Mouse (Mus musculus) embryonic facial prominence, embryonic 13.5 days (tissue): ENCODE measurements around the gene Calr. TPM values are rescaled to one million over a fixed set of nuclear protein-coding genes. Genes with fewer than 3 reads are reported as not detected.
"Not testable (repeated sequence)": the region's sequence is repeated elsewhere in the genome, so short reads cannot be mapped to it uniquely, and the experiment has no call there.

Source experiments
- ATAC-seq: fragments of 200-750 bp; cut with Nextera tagmentation; 2 replicates; pipeline ENCODE4 v1.8.0; 2017; ENCODE audit warnings: low read depth; ENCODE audit not compliant: insufficient number of reproducible peaks, insufficient read depth, low FRiP score, low TSS enrichment
- H3K27ac ChIP-seq: fragments of 300-500 bp; sonication (generic); 2 replicates; pipeline ENCODE4 v1.5.1; 2015; ENCODE audit warnings: moderate library complexity, mild to moderate bottlenecking, inconsistent platforms
- H3K27me3 ChIP-seq: fragments of 300-500 bp; sonication (generic); 2 replicates; pipeline ENCODE4 v1.6.1; 2015; ENCODE audit warnings: mild to moderate bottlenecking, inconsistent platforms
- H3K36me3 ChIP-seq: fragments of 300-500 bp; sonication (generic); 2 replicates; pipeline ENCODE4 v1.6.1; 2015; ENCODE audit warnings: mild to moderate bottlenecking, inconsistent platforms
- H3K4me1 ChIP-seq: fragments of 300-500 bp; sonication (generic); 2 replicates; pipeline ENCODE4 v1.6.1; 2015; ENCODE audit warnings: inconsistent platforms
- H3K4me2 ChIP-seq: fragments of 300-500 bp; sonication (generic); 2 replicates; pipeline ENCODE4 v1.6.1; 2015; ENCODE audit warnings: moderate library complexity, mild to moderate bottlenecking, inconsistent platforms
- H3K4me3 ChIP-seq: fragments of 300-500 bp; sonication (generic); 2 replicates; pipeline ENCODE4 v1.5.1; 2015; ENCODE audit warnings: mild to moderate bottlenecking, inconsistent platforms
- H3K9ac ChIP-seq: fragments of 300-500 bp; sonication (generic); 2 replicates; pipeline ENCODE4 v1.6.1; 2015; ENCODE audit warnings: mild to moderate bottlenecking, inconsistent platforms
- H3K9me3 ChIP-seq: fragments of 300-500 bp; sonication (generic); 2 replicates; pipeline ENCODE4 v1.6.1; 2016; ENCODE audit warnings: inconsistent platforms
- WGBS: fragments of 180-500 bp; shearing (Covaris S2); methylation state at CpG from one replicate; pipeline ENCODE4 v1.1.7; 2015; ENCODE audit warnings: mixed read lengths; 5-methylcytosine and 5-hydroxymethylcytosine counted together
- polyA plus RNA-seq: library from polyadenylated mRNA; unstranded; fragments of >200 nt; fragmentation: Nextera tagmentation; extraction: Ambion mirVana; gene quantifications from 2 replicates; pipeline ENCODE4 v1.2.1, GENCODE M21; 2015

The Calr gene
- polyA plus RNA-seq, 1 experiment from 2014 or later: 959 TPM

- peak overlapping the region; percentile 99 for H3K9ac ChIP-seq
- peaks cover 29% of the 10 kb centered on the region for H3K4me1 ChIP-seq
- peak; percentile 69 for ATAC-seq
- peaks cover 37% of the 10 kb centered on the region for H3K36me3 ChIP-seq
- H3K27ac ChIP-seq: peak overlapping the region; percentile 97
- WGBS: 1% methylated on average over 59 of the region's 59 CpGs
- no peaks in the 10 kb centered on the region for H3K9me3 ChIP-seq
- H3K27me3 ChIP-seq: no peaks in the 10 kb centered on the region
- H3K4me3 ChIP-seq: peak overlapping the region; percentile 74
- H3K4me2 ChIP-seq: peak overlapping the region; percentile 61
Measured at GRCm38 (mm10) chr8:84832034-84832717, 14.6 kb downstream of the Calr start.

GRCm38 (mm10) chr8:84831490-84831889 lies 15.2 kb downstream of the Calr start, which contains the start of gene Gadd45gip1:
Gadd45gip1 (plus strand) TSS chr8:84831522.
- H3K4me1 ChIP-seq: peaks cover 23% of the 10 kb centered on the region
- H3K4me2 ChIP-seq: peak within 1 kb of the TSS; percentile 61
- H3K27me3 ChIP-seq: no peaks in the 10 kb centered on the region
- H3K36me3 ChIP-seq: peaks cover 31% of the 10 kb centered on the region
- WGBS: 78% methylated on average over 11 of the region's 11 CpGs
- no peak for ATAC-seq
- H3K4me3 ChIP-seq: peak within 1 kb of the TSS; percentile 74
- peak within 1 kb of the TSS; percentile 99 for H3K9ac ChIP-seq
- H3K9me3 ChIP-seq: no peaks in the 10 kb centered on the region
- peak within 1 kb of the TSS; percentile 97 for H3K27ac ChIP-seq

- H3K4me2 ChIP-seq, H3K9me3 ChIP-seq, H3K27ac ChIP-seq, H3K36me3 ChIP-seq, H3K4me3 ChIP-seq, ATAC-seq, H3K4me1 ChIP-seq, H3K9ac ChIP-seq: not testable (repeated sequence)
- peaks cover 11% of the 10 kb centered on the region; the same call in 1 of the 2 replicates for H3K27me3 ChIP-seq
- WGBS: 81% methylated on average over 2 of the region's 2 CpGs
Measured at GRCm38 (mm10) chr8:84826518-84826917, 20.2 kb downstream of the Calr start.

- Histone ChIP-seq H3K27ac (no peak overlapping the region), H3K4me2 (no peak overlapping the region), H3K9me3 (no peaks in the 10 kb centered on the region), H3K4me3 (no peak overlapping the region), H3K27me3 (peaks cover 11% of the 10 kb centered on the region; the same call in 1 of the 2 replicates), H3K36me3 (no peaks in the 10 kb centered on the region), H3K9ac (no peak overlapping the region), H3K4me1 (peaks cover 6% of the 10 kb centered on the region; the same call in 1 of the 2 replicates)
- 52% methylated on average over 4 of the region's 4 CpGs for WGBS
- no peak for ATAC-seq
Measured at GRCm38 (mm10) chr8:84825636-84826035, 21.1 kb downstream of the Calr start.

- Histone ChIP-seq H3K9ac (no peak overlapping the region), H3K4me3 (peak overlapping the region; percentile 25), H3K36me3 (no peaks in the 10 kb centered on the region), H3K4me1 (peaks cover 6% of the 10 kb centered on the region; the same call in 1 of the 2 replicates), H3K9me3 (no peaks in the 10 kb centered on the region), H3K27ac (no peak overlapping the region), H3K4me2 (peak overlapping the region; percentile 56), H3K27me3 (peaks cover 11% of the 10 kb centered on the region; the same call in 1 of the 2 replicates)
- peak; percentile 56; the same call in 1 of the 2 replicates for ATAC-seq
- WGBS: 2% methylated on average over 18 of the region's 18 CpGs
Measured at GRCm38 (mm10) chr8:84823653-84824052, 23.1 kb downstream of the Calr start.

GRCm38 (mm10) chr8:84822723-84823122 lies 24.0 kb downstream of the Calr start, which contains the start of gene Dand5:
Dand5 (minus strand) TSS chr8:84822823.
- peak within 1 kb of the TSS; percentile 25 for H3K4me3 ChIP-seq
- H3K27ac ChIP-seq: no peak within 1 kb of the TSS
- H3K9ac ChIP-seq: peak within 1 kb of the TSS; percentile 52; the same call in 1 of the 2 replicates
- H3K27me3 ChIP-seq: peaks cover 11% of the 10 kb centered on the region; the same call in 1 of the 2 replicates
- no peaks in the 10 kb centered on the region for H3K36me3 ChIP-seq
- no peak for ATAC-seq
- WGBS: 39% methylated on average over 3 of the region's 3 CpGs
- peaks cover 6% of the 10 kb centered on the region; the same call in 1 of the 2 replicates for H3K4me1 ChIP-seq
- H3K9me3 ChIP-seq: no peaks in the 10 kb centered on the region
- peak within 1 kb of the TSS; percentile 56 for H3K4me2 ChIP-seq

- Histone ChIP-seq H3K4me1 (peaks cover 14% of the 10 kb centered on the region), H3K27ac (no peak overlapping the region), H3K27me3 (peaks cover 33% of the 10 kb centered on the region), H3K36me3 (no peaks in the 10 kb centered on the region), H3K9me3 (no peaks in the 10 kb centered on the region), H3K4me3 (no peak overlapping the region), H3K4me2 (no peak overlapping the region), H3K9ac (no peak overlapping the region)
- ATAC-seq: no peak
- 74% methylated on average over 17 of the region's 17 CpGs for WGBS
Measured at GRCm38 (mm10) chr8:84816117-84816516, 30.6 kb downstream of the Calr start.

- Histone ChIP-seq H3K27me3 (peaks cover 35% of the 10 kb centered on the region), H3K9me3 (no peaks in the 10 kb centered on the region), H3K4me2 (no peak overlapping the region), H3K36me3 (no peaks in the 10 kb centered on the region), H3K4me1 (peaks cover 19% of the 10 kb centered on the region), H3K4me3 (no peak overlapping the region), H3K9ac (peak overlapping the region; percentile 47; the same call in 1 of the 2 replicates), H3K27ac (no peak overlapping the region)
- ATAC-seq: 0 out of 2 replicates have a peak, but pooled peaks have one; percentile 22
- 5% methylated on average over 9 of the region's 9 CpGs for WGBS
Measured at GRCm38 (mm10) chr8:84815547-84815946, 31.2 kb downstream of the Calr start.

GRCm38 (mm10) chr8:84814555-84815441 lies 31.9 kb downstream of the Calr start:
- Histone ChIP-seq H3K9me3 (no peaks in the 10 kb centered on the region), H3K27ac (no peak overlapping the region), H3K36me3 (no peaks in the 10 kb centered on the region), H3K9ac (peak overlapping the region; percentile 47; the same call in 1 of the 2 replicates), H3K4me2 (no peak overlapping the region), H3K4me3 (no peak overlapping the region), H3K4me1 (peaks cover 21% of the 10 kb centered on the region), H3K27me3 (peaks cover 37% of the 10 kb centered on the region)
- 41% methylated on average over 19 of the region's 19 CpGs for WGBS
- no peak; the same call in 1 of the 2 replicates for ATAC-seq

GRCm38 (mm10) chr8:84814240-84814554 lies 32.5 kb downstream of the Calr start:
- Histone ChIP-seq H3K9ac (peak overlapping the region; percentile 11; the same call in 1 of the 2 replicates), H3K27ac (no peak overlapping the region), H3K4me3 (no peak overlapping the region), H3K4me1 (peaks cover 24% of the 10 kb centered on the region), H3K36me3 (no peaks in the 10 kb centered on the region), H3K9me3 (no peaks in the 10 kb centered on the region), H3K27me3 (peaks cover 43% of the 10 kb centered on the region), H3K4me2 (no peak overlapping the region)
- 85% methylated on average over 11 of the region's 11 CpGs for WGBS
- no peak for ATAC-seq

- Histone ChIP-seq H3K9ac (peak overlapping the region; percentile 11; the same call in 1 of the 2 replicates), H3K4me2 (no peak overlapping the region), H3K36me3 (no peaks in the 10 kb centered on the region), H3K4me3 (no peak overlapping the region), H3K27ac (no peak overlapping the region), H3K9me3 (no peaks in the 10 kb centered on the region), H3K27me3 (peaks cover 46% of the 10 kb centered on the region), H3K4me1 (peaks cover 24% of the 10 kb centered on the region)
- 78% methylated on average over 3 of the region's 3 CpGs for WGBS
- no peak for ATAC-seq
Measured at GRCm38 (mm10) chr8:84813830-84814229, 32.9 kb downstream of the Calr start.
